Mouse (Mus musculus): ENCODE data around the gene Nkain4. TPM values are rescaled to one million over a fixed set of nuclear protein-coding genes. Genes with fewer than 3 reads are reported as not detected.

The Nkain4 gene
- total and polyA plus RNA-seq, 2 experiments from 2014 or later = 76.0 to 133 TPM

GRCm38 (mm10) chr2:180891075-180891834 lies 63.2 kb downstream of the Nkain4 start:
- H3K36me3 ChIP-seq (ENCODE audit: insufficient read depth, low read length) = no peaks in the 10 kb centered on the region
- under 1% methylated on average over 37 of the region's 37 CpGs for WGBS
- ATAC-seq (peak; percentile 6; the same call in 1 of the 2 replicates), DNase-seq (ENCODE audit: low spot score) (peak; percentile 64)
- peak overlapping the region; percentile 67 for H3K4me3 ChIP-seq (ENCODE audit: low read length)
- TF ChIP-seq CTCF (IDR thresholded peaks at IDR 0.05; ENCODE audit: low read depth) = no peak
- peak overlapping the region; percentile 98 for H3K27ac ChIP-seq
- peaks cover 8% of the 10 kb centered on the region; the same call in 1 of the 2 replicates for H3K4me1 ChIP-seq (ENCODE audit: insufficient read depth, low read length)
- H3K9me3 ChIP-seq (ENCODE audit: low read length) = no peaks in the 10 kb centered on the region
- H3K4me2 ChIP-seq (ENCODE audit: low read depth, low read length) = peak overlapping the region; percentile 69
- H3K27me3 ChIP-seq (ENCODE audit: insufficient read depth, low read length) = peaks cover 13% of the 10 kb centered on the region; the same call in 1 of the 2 replicates
- H3K9ac ChIP-seq (replicated peaks; ENCODE audit: low read length) = peak overlapping the region; percentile 91

- Histone ChIP-seq H3K4me3 (ENCODE audit: low read length) (peak overlapping the region; percentile 67), H3K27ac (peak overlapping the region; percentile 98), H3K9ac (replicated peaks; ENCODE audit: low read length) (peak overlapping the region; percentile 91), H3K4me2 (ENCODE audit: low read depth, low read length) (peak overlapping the region; percentile 69), H3K36me3 (ENCODE audit: insufficient read depth, low read length) (no peaks in the 10 kb centered on the region), H3K9me3 (ENCODE audit: low read length) (no peaks in the 10 kb centered on the region), H3K27me3 (ENCODE audit: insufficient read depth, low read length) (peaks cover 13% of the 10 kb centered on the region; the same call in 1 of the 2 replicates), H3K4me1 (ENCODE audit: insufficient read depth, low read length) (peaks cover 8% of the 10 kb centered on the region; the same call in 1 of the 2 replicates)
- ATAC-seq (no peak), DNase-seq (ENCODE audit: low spot score) (peak; percentile 55)
- TF ChIP-seq CTCF (IDR thresholded peaks at IDR 0.05; ENCODE audit: low read depth) = no peak
- WGBS = 3% methylated on average over 28 of the region's 29 CpGs
These were observed 64.0 kb downstream of the Nkain4 start for GRCm38 (mm10) chr2:180890422-180891074.

- peak overlapping the region; percentile 69 for H3K4me2 ChIP-seq (ENCODE audit: low read depth, low read length)
- no peaks in the 10 kb centered on the region for H3K36me3 ChIP-seq (ENCODE audit: insufficient read depth, low read length)
- H3K9ac ChIP-seq (replicated peaks; ENCODE audit: low read length) = peak overlapping the region; percentile 91; the same call in 1 of the 2 replicates
- peak overlapping the region; percentile 98 for H3K27ac ChIP-seq
- DNase-seq (ENCODE audit: low spot score) (no peak), ATAC-seq (no peak)
- peaks cover 13% of the 10 kb centered on the region; the same call in 1 of the 2 replicates for H3K27me3 ChIP-seq (ENCODE audit: insufficient read depth, low read length)
- no peaks in the 10 kb centered on the region for H3K9me3 ChIP-seq (ENCODE audit: low read length)
- no peak overlapping the region for H3K4me3 ChIP-seq (ENCODE audit: low read length)
- no peak for TF ChIP-seq CTCF (IDR thresholded peaks at IDR 0.05; ENCODE audit: low read depth)
- 18% methylated on average over 4 of the region's 4 CpGs for WGBS
- H3K4me1 ChIP-seq (ENCODE audit: insufficient read depth, low read length) = peaks cover 8% of the 10 kb centered on the region; the same call in 1 of the 2 replicates
These were observed 64.6 kb downstream of the Nkain4 start for GRCm38 (mm10) chr2:180889921-180890280.

- Histone ChIP-seq H3K36me3 (ENCODE audit: insufficient read depth, low read length) (no peaks in the 10 kb centered on the region), H3K27ac (peak overlapping the region; percentile 98), H3K4me2 (ENCODE audit: low read depth, low read length) (peak overlapping the region; percentile 8; the same call in 1 of the 2 replicates), H3K9ac (replicated peaks; ENCODE audit: low read length) (no peak overlapping the region), H3K27me3 (ENCODE audit: insufficient read depth, low read length) (peaks cover 13% of the 10 kb centered on the region; the same call in 1 of the 2 replicates), H3K4me1 (ENCODE audit: insufficient read depth, low read length) (peaks cover 8% of the 10 kb centered on the region; the same call in 1 of the 2 replicates), H3K4me3 (ENCODE audit: low read length) (no peak overlapping the region), H3K9me3 (ENCODE audit: low read length) (no peaks in the 10 kb centered on the region)
- ATAC-seq (no peak), DNase-seq (ENCODE audit: low spot score) (no peak)
- no peak for TF ChIP-seq CTCF (IDR thresholded peaks at IDR 0.05; ENCODE audit: low read depth)
- 9% methylated on average over 19 of the region's 19 CpGs for WGBS
These were observed 65.1 kb downstream of the Nkain4 start for GRCm38 (mm10) chr2:180889271-180889920.

DNA sequence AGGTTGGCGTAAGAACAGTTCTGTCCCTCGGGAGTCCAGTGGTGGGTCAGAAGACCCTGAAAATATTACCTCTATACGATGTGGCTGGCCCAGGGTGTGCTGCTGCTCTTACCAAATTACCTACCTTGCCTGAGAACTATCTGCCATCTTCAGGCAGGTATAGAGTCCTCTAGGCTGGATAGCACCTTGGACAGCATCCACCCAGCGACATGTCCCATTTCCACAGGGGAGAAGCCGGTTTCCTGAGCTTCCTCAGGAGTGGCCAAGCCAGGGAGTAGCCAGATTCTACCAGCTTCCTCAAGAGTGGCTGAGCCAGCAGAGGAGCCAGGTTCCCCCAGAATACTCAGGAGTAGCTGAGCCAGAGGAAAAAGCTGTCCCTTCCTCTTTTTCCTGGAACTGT lies 69.2 kb downstream of the Nkain4 start:
- H3K4me3 ChIP-seq (ENCODE audit: low read length) = no peak overlapping the region
- no peaks in the 10 kb centered on the region for H3K9me3 ChIP-seq (ENCODE audit: low read length)
- ATAC-seq (no peak), DNase-seq (ENCODE audit: low spot score) (no peak)
- no peak overlapping the region for H3K27ac ChIP-seq
- H3K27me3 ChIP-seq (ENCODE audit: insufficient read depth, low read length) = no peaks in the 10 kb centered on the region
- H3K4me2 ChIP-seq (ENCODE audit: low read depth, low read length) = no peak overlapping the region
- no peak overlapping the region for H3K9ac ChIP-seq (replicated peaks; ENCODE audit: low read length)
- no peaks in the 10 kb centered on the region for H3K36me3 ChIP-seq (ENCODE audit: insufficient read depth, low read length)
- TF ChIP-seq CTCF (IDR thresholded peaks at IDR 0.05; ENCODE audit: low read depth) = no peak
- 86% methylated on average over 5 of the region's 5 CpGs for WGBS
- peaks cover 7% of the 10 kb centered on the region; the same call in 1 of the 2 replicates for H3K4me1 ChIP-seq (ENCODE audit: insufficient read depth, low read length)

Small RNA genes within 50 kb of the gene (microRNA-seq; reads per million reads assigned to microRNA genes)
- gene Mir124a-3 = 1.6 to 2.1 reads per million in 2 experiments

Other genes with a start within 250 kb of the Nkain4 start
- gene Dido1, start 244.7 kb downstream of the Nkain4 start, total RNA-seq (2014; rRNA removed) = 35.7 and 36.3 TPM in 2 replicates
- gene Dido1, start 244.7 kb downstream of the Nkain4 start, polyA plus RNA-seq (2015; fragmentation: Nextera tagmentation; extraction: Ambion mirVana) = 21.7 and 22.8 TPM in 2 replicates
- 43.2 and 51.1 TPM in 2 replicates for gene Gid8, start 244.6 kb downstream of the Nkain4 start, total RNA-seq (2014; rRNA removed)
- gene Gid8, start 244.6 kb downstream of the Nkain4 start, polyA plus RNA-seq (2015; fragmentation: Nextera tagmentation; extraction: Ambion mirVana) = 45.5 TPM in 2 replicates
- gene Slc17a9, start 229.4 kb downstream of the Nkain4 start, total RNA-seq (2014; rRNA removed) = 0.32 and 0.68 TPM in 2 replicates
- 0.29 and 0.52 TPM in 2 replicates for gene Slc17a9, start 229.4 kb downstream of the Nkain4 start, polyA plus RNA-seq (2015; fragmentation: Nextera tagmentation; extraction: Ambion mirVana)
- 0.72 and 0.73 TPM in 2 replicates for gene Bhlhe23, start 177.8 kb downstream of the Nkain4 start, total RNA-seq (2014; rRNA removed)
- gene Bhlhe23, start 177.8 kb downstream of the Nkain4 start, polyA plus RNA-seq (2015; fragmentation: Nextera tagmentation; extraction: Ambion mirVana) = 0.23 and 0.49 TPM in 2 replicates
- 32.9 and 51.8 TPM in 2 replicates for gene Ythdf1, start 33.8 kb downstream of the Nkain4 start, total RNA-seq (2014; rRNA removed)
- gene Ythdf1, start 33.8 kb downstream of the Nkain4 start, polyA plus RNA-seq (2015; fragmentation: Nextera tagmentation; extraction: Ambion mirVana) = 49.8 and 52.9 TPM in 2 replicates
- gene Birc7, start 25.7 kb downstream of the Nkain4 start, total RNA-seq (2014; rRNA removed) = 0.29 TPM in 1 of 2 replicates, not detected in the other
- 0.40 TPM in 2 replicates for gene Birc7, start 25.7 kb downstream of the Nkain4 start, polyA plus RNA-seq (2015; fragmentation: Nextera tagmentation; extraction: Ambion mirVana)
- 94.8 and 112 TPM in 2 replicates for gene Arfgap1, start 12.5 kb upstream of the Nkain4 start, total RNA-seq (2014; rRNA removed)
- gene Arfgap1, start 12.5 kb upstream of the Nkain4 start, polyA plus RNA-seq (2015; fragmentation: Nextera tagmentation; extraction: Ambion mirVana) = 107 and 110 TPM in 2 replicates
- gene Col20a1, start 31.8 kb upstream of the Nkain4 start, total RNA-seq (2014; rRNA removed) = 0.47 and 0.68 TPM in 2 replicates
- 0.09 and 0.28 TPM in 2 replicates for gene Col20a1, start 31.8 kb upstream of the Nkain4 start, polyA plus RNA-seq (2015; fragmentation: Nextera tagmentation; extraction: Ambion mirVana)
- 50.5 and 52.7 TPM in 2 replicates for gene Chrna4, start 88.8 kb upstream of the Nkain4 start, total RNA-seq (2014; rRNA removed)
- 35.2 and 41.4 TPM in 2 replicates for gene Chrna4, start 88.8 kb upstream of the Nkain4 start, polyA plus RNA-seq (2015; fragmentation: Nextera tagmentation; extraction: Ambion mirVana)
- gene Kcnq2, start 180.6 kb upstream of the Nkain4 start, total RNA-seq (2014; rRNA removed) = 128 and 142 TPM in 2 replicates
- 32.3 and 34.6 TPM in 2 replicates for gene Kcnq2, start 180.6 kb upstream of the Nkain4 start, polyA plus RNA-seq (2015; fragmentation: Nextera tagmentation; extraction: Ambion mirVana)
- 304 and 351 TPM in 2 replicates for gene Eef1a2, start 202.3 kb upstream of the Nkain4 start, total RNA-seq (2014; rRNA removed)
- gene Eef1a2, start 202.3 kb upstream of the Nkain4 start, polyA plus RNA-seq (2015; fragmentation: Nextera tagmentation; extraction: Ambion mirVana) = 24.7 and 26.7 TPM in 2 replicates
- gene Ppdpf, start 232.5 kb upstream of the Nkain4 start, total RNA-seq (2014; rRNA removed) = 300 and 340 TPM in 2 replicates
- 329 and 347 TPM in 2 replicates for gene Ppdpf, start 232.5 kb upstream of the Nkain4 start, polyA plus RNA-seq (2015; fragmentation: Nextera tagmentation; extraction: Ambion mirVana)
- not detected in 2 replicates for gene Ptk6, start 248.1 kb upstream of the Nkain4 start, total RNA-seq (2014; rRNA removed)
- gene Ptk6, start 248.1 kb upstream of the Nkain4 start, polyA plus RNA-seq (2015; fragmentation: Nextera tagmentation; extraction: Ambion mirVana) = not detected in 2 replicates